Mouse (Mus musculus) yolk sac, embryonic 10.5 days (tissue): ENCODE results near the gene Ralb.
A peak's percentile ranks its signal among the peaks of the same experiment; 100 is the strongest.

Experiments used
- DNase-seq: peaks from one replicate; pipeline ENCODE4 v3.0.0-alpha.2; 2017; ENCODE audit warnings: low spot score

Ralb gene

DNA sequence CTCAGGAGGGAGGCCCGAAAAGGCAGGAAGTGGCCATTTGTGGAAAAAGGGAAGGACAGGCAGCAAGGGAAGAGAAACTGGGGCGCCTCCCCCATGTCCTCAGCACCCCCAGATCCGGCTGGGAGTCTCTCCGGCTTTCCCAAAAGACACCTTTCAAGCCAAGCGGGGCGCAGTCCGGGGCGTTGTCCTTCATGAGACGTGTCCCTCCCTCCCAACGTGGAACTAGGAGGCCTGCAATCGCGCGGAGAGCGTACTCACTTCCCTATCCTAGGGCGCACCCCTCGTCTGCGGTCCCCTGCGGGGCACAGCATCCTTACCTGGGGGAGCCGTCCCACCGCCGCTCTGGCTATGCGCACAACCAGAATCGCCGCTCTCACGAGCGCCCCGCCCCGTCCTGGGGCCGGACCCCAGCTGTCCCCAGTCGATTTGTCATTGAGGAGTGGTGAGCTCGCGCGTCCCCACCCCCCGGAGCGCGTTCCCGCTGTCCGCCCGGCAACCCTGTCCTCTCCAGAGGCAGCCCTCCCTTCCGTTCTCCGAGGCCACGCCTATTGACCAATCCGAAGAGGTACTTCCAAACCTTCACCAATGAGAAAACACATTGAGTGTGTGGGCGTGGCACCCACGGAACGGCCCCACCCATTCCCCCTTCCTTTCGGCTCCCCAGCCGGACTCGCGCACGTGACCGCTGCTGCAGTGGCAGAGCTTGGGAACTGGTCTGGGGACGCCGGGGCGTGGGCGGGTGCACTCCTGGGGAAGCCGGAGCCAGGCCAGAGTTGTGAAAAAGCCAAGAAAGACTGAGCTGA is at the start of gene Ralb:
Gene Ralb (minus strand): TSS at position 535 of the 803 bp plus-strand sequence.
- peak; percentile 99 for DNase-seq

- no peak for DNase-seq
Measured at GRCm38 (mm10) chr1:119551651-119552050, 47.1 kb upstream of the Ralb start.

DNA sequence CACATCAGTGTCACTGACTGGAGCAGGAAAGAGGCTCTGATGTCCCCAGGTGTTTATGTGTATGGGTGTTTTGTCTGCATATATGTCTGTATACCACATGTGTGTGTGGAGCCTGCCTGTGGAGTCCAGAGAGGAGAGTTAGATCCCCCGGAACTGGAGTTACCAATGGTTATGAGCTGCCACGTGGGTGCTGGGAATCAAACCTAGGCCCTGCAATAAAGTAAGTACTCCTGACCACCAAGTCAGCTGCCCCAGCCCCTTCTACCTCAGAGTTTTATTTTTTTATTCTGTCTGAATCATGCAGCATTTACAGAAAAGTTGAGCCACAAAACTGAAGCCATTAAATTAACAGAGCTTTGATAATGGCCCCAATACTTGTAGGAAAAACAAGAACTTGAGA is 45.5 kb upstream of the Ralb start:
- DNase-seq = no peak

GRCm38 (mm10) chr1:119549327-119549689 is 44.7 kb upstream of the Ralb start:
- DNase-seq = no peak

DNA sequence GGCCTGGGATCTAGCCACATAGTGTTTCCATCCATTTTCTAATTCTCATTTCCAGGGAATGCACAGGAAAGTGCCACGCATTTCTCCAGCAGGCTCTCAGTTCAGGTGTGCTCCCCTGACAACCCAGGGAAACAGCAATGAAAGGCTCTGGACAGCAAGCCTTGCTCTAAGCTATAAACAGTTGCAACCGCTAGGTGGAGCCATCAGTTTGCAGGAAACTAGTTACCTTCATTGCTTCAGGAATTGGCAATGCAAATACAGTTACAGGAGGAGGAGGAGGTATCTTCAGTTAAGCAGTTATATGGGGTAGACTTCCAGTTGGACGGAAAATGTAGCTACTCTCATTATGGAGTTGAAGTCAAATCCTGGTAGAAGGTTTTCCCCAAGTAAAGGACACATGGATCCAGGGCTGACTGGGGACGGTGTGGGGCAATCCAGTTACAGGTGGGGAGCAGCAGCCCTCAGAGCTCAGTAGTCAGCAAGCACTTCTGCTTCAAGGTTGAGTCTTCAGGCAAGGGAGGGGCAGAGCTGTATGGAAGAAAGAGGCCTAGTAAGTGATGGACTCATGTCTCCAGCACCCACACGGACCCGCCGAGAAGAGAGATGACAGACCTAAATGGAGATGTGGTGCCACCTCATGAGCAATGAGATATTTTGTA is 44.2 kb upstream of the Ralb start:
- no peak for DNase-seq

GRCm38 (mm10) chr1:119546490-119546889 is 41.9 kb upstream of the Ralb start:
- DNase-seq = no peak

- no peak for DNase-seq
Measured at GRCm38 (mm10) chr1:119545671-119546070, 41.1 kb upstream of the Ralb start.

DNA sequence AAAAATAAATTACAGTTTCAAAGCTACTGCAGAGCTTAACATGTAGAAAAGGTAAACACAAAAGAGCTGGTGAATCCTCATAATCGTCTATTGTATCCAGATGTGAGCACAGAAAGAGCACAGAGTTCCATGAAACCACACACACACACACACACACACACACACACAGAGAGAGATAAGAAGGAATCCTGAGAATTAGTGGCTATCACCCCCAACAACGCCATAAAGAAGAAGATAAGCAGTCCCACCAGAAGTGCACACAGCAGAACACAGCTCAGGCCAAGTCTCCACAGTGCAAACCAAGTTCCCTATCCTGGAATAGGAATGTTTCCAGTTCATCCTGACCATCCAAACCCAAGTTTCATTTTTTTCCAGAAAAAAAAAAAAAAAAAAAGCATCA is 40.6 kb upstream of the Ralb start:
- DNase-seq = no peak

- no peak for DNase-seq
Measured at GRCm38 (mm10) chr1:119544611-119545155, 40.1 kb upstream of the Ralb start.

DNA sequence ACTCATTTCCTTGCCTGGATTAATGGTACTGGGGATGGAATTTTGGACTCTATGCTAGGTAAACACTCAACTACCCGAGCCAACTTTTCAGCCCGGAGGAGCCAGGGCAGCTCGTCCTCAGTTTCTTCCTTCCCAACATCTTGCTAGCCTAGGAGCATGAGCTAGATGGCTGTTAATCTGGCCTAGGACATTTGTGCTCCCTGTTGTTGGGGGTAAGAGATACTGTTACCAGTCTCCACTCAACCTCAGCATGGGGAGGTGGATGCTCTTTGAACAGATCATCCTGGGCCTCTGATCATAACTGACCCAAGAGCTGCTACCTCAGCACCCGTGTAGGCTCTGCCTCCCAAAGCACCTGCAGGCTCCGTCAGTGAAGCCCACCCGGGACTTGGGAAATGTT is 38.7 kb upstream of the Ralb start:
- DNase-seq = no peak

DNA sequence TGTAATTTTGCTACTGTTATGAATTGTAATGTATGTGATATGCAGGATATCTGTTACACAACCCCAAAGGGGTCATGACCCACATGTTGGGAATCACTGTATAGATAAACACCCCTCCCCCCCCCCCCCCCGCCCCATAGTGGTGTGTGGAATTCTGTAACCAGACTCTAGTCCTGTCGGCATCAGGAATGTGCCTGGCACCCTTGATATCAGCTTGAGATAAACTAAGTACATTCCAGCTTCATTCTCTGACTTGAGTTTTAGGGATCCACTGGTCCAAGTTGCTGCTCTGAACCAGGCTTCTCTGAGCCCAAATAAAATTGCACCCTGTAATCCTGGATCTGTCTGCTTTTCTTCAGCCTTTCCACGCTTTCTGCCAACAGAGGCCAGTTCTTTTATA is 37.0 kb upstream of the Ralb start:
- peak; percentile 82 for DNase-seq

DNA sequence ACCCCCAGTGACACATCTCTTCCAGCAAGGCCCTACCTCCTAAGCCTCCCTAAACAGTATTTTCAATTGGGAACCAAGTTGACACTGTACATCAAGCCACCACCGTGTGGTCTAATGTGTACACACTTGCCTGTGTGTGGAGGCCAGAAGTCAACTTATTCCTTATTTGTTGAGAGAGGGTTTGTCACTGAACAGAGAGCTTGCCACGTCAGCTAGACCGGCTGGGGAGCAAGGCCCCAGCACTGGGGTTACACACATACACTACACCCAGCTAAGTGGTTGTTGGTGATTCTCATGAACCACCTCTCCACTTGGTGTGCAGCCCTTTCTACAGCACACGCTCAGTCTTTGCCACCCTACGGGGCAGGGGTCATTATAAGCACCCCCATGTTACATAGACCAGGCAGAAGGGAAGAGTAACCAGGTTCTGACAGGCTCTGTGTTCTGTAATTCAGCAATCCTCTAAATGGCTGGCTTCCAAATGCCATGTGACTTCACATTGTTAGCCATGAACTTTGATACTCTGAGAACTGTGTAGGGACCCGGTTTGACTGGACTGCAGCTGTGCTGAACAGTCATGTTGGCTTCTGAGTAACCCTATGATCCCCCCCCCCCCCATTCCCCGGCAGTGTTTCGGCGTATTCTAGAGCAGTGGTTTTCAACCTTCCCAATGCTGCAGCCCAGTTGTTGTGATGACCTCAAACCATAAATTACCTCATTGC is 36.4 kb upstream of the Ralb start:
- DNase-seq = peak; percentile 81

GRCm38 (mm10) chr1:119539252-119539651 is 34.7 kb upstream of the Ralb start:
- DNase-seq = no peak

DNA sequence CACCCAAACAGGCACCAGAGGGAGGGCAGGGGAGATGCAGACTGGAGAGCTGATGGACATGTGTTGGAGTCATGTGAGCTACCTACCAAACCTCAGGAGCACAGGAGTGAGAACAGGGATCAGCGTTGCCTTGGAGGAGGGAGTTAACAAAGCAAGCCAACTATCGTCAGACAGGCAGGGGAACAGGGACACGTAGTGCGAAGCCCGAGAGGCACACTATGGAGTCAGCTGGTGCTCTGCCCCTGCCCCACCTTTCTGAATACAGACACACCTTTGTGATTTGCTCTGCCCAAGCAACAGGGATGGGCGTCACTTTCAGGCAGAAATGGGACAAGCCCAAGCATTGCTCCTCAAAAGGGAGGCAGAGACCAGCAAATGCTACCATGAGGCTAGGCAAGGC is 33.1 kb upstream of the Ralb start:
- no peak for DNase-seq

GRCm38 (mm10) chr1:119536122-119536521 is 31.5 kb upstream of the Ralb start:
- no peak for DNase-seq

DNA sequence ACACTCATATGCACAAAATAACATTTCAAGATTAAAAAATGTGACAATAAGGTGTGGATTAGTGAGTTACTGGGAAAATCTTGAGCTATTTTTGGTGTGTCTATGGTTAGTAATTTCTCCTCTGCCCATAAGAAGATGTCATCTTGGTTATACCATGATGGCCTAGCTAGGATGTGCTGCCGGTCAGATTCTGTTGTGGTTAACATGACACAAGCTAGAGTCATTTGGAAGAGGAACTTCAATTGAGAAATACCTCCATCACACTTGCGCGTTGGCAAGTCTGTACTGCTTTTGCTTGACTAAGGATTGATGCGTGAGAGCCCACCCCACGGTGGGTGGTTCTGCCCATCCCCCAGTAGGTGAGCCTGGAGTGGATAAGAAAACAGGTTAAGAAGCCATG is 29.7 kb upstream of the Ralb start:
- no peak for DNase-seq

- no peak for DNase-seq
Measured at GRCm38 (mm10) chr1:119533093-119533805, 28.7 kb upstream of the Ralb start.

- DNase-seq = no peak
Measured at GRCm38 (mm10) chr1:119532165-119532564, 27.6 kb upstream of the Ralb start.

DNA sequence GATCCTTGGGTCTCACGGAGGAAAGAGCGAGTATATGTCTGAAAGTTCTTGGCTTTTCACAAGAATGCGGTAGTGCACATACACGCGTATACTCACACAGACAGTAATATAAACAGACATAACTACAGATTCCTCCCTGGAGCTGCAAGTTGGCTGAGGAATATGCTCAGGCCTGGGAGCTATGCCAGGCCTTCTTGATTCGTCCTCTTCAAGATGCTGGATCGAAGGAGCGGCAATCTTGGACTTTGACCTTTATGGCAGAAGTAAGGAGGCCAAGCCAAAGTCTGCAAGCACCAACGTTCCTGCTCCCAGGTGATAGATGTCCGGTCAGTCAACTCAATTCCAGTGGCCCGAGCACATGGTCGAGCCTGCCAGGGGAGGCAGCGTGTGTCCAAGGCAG is 26.3 kb upstream of the Ralb start:
- no peak for DNase-seq

- DNase-seq = peak; percentile 96
Measured at GRCm38 (mm10) chr1:119525689-119526591, 21.3 kb upstream of the Ralb start, which contains the start of gene Tmem185b. Tmem185b (plus strand) TSS chr1:119526160.

DNA sequence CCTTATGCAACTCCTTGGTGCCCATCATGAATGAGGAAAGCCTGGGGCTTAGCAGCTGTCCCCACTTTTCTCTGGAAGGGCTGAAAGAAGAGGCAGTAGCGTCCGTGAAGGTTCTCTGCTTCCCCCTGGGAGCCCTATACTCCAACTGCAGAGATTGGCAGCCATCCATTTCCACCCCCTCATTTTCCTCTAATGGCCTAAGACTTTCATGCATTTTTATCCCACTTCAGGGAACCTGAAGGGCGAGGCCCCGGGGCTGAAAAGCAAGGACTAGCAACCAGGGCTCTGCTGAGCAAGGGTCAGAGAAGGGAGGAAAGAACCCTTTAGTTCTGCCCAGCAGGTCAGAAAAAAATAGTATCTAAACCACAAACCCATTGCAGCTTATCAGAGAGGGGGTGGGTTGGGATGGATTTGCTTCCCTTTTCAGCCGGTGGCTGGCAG is 20.4 kb upstream of the Ralb start:
- DNase-seq = no peak
